Mouse (Mus musculus) G1E (cell line): ENCODE measurements around the gene Mum1.

Experiments used
- CTCF ChIP-seq: IDR thresholded peaks from 2 replicates; pipeline ENCODE4 v1.5.1; 2012; ENCODE audit warnings: low read depth, low read length, inconsistent platforms, mixed read lengths
- GATA1 ChIP-seq: IDR thresholded peaks from 2 replicates; pipeline ENCODE4 v1.6.1; 2012; ENCODE audit warnings: borderline replicate concordance, low read length, inconsistent platforms, mixed read lengths
- GATA2 ChIP-seq: IDR thresholded peaks from 2 replicates; pipeline ENCODE4 v1.6.1; 2012; ENCODE audit warnings: low read depth, low read length, inconsistent platforms, borderline replicate concordance
- POLR2AphosphoS5 ChIP-seq: IDR thresholded peaks from 2 replicates; pipeline ENCODE4 v1.6.1; 2012; ENCODE audit warnings: low read depth, low read length, inconsistent platforms; ENCODE audit not compliant: insufficient replicate concordance
- TAL1 ChIP-seq: conservative IDR thresholded peaks from 2 replicates; pipeline ENCODE4 v1.6.1; 2012; ENCODE audit warnings: low read depth, low read length, inconsistent platforms, mixed read lengths

- TF ChIP-seq CTCF (no peak), GATA1 (no peak), TAL1 (no peak), POLR2AphosphoS5 (no peak), GATA2 (no peak)
These were observed 30.1 kb upstream of the Mum1 start for GRCm38 (mm10) chr10:80196167-80196566.
